Mouse (Mus musculus) embryonic fibroblast, embryonic 13.5 days (primary cell): Measurements from ENCODE around the gene Pou2f3.

Experiments used
- CTCF ChIP-seq: IDR thresholded peaks from 2 replicates; pipeline ENCODE4 v1.5.1; 2011; ENCODE audit warnings: mild to moderate bottlenecking, control low read depth, low read length, moderate library complexity, borderline replicate concordance; ENCODE audit not compliant: insufficient read depth
- POLR2A ChIP-seq: IDR thresholded peaks from 2 replicates; pipeline ENCODE4 v1.6.1; 2011; ENCODE audit warnings: low read depth, mild to moderate bottlenecking, control low read depth, low read length, moderate library complexity

GRCm38 (mm10) chr9:43194001-43194400, 16.2 kb downstream of the Pou2f3 start:
- TF ChIP-seq POLR2A = no peak
- no peak for TF ChIP-seq CTCF
